Mouse (Mus musculus) liver, adult 2 months (tissue): ENCODE results near the gene Ptprg. TPM values are rescaled to one million over a fixed set of nuclear protein-coding genes. Genes with fewer than 3 reads are reported as not detected.
A peak's percentile ranks its signal among the peaks of the same experiment; 100 is the strongest.

Experiments
- DNase-seq: peaks from one replicate; pipeline ENCODE4 v3.0.0-alpha.2; 2011; ENCODE audit warnings: low read depth, low spot score; ENCODE audit errors: extremely low read depth
- H3K27ac ChIP-seq: fragments of 200-500 bp; replicated peaks from 2 replicates; pipeline ENCODE4 v1.5.1; 2012; ENCODE audit warnings: low read depth, mild to moderate bottlenecking, control low read depth, inconsistent platforms, low read length; ENCODE audit not compliant: insufficient read depth
- H3K27me3 ChIP-seq: fragments of 200-500 bp; 2 replicates; pipeline ENCODE4 v1.6.1; 2012; ENCODE audit warnings: mild to moderate bottlenecking, moderate library complexity, low read length, inconsistent platforms; ENCODE audit not compliant: control insufficient read depth, insufficient read depth
- H3K36me3 ChIP-seq: fragments of 200-500 bp; 2 replicates; pipeline ENCODE4 v1.6.1; 2012; ENCODE audit warnings: low read length, inconsistent platforms; ENCODE audit not compliant: control insufficient read depth, insufficient read depth
- H3K4me1 ChIP-seq: fragments of 200-500 bp; 2 replicates; pipeline ENCODE4 v1.6.1; 2011; ENCODE audit warnings: low read length; ENCODE audit not compliant: control insufficient read depth, insufficient read depth
- H3K4me3 ChIP-seq: fragments of 200-500 bp; 2 replicates; pipeline ENCODE4 v1.5.1; 2011; ENCODE audit warnings: low read depth, mild to moderate bottlenecking, control low read depth, low read length, moderate library complexity; ENCODE audit not compliant: insufficient read depth
- H3K79me2 ChIP-seq: fragments of 200-500 bp; 2 replicates; pipeline ENCODE4 v1.6.1; 2012; ENCODE audit warnings: inconsistent platforms, mild to moderate bottlenecking, low read length, moderate library complexity; ENCODE audit not compliant: control insufficient read depth, insufficient read depth
- H3K9ac ChIP-seq: fragments of 200-500 bp; 2 replicates; pipeline ENCODE4 v1.6.1; 2012; ENCODE audit warnings: low read depth, mild to moderate bottlenecking, control low read depth, inconsistent platforms, low read length
- CTCF ChIP-seq: fragments of 200-500 bp; IDR thresholded peaks from 2 replicates; pipeline ENCODE4 v1.5.1; 2011; ENCODE audit warnings: low read depth, low read length, control low read depth
- POLR2A ChIP-seq: fragments of 200-500 bp; IDR thresholded peaks from 2 replicates; pipeline ENCODE4 v1.6.1; 2011; ENCODE audit warnings: low read length, control low read depth; ENCODE audit not compliant: insufficient read depth; ENCODE audit errors: extremely low read depth
- WGBS: fragments of 180-500 bp; shearing (Covaris S2); methylation state at CpG from one replicate; pipeline ENCODE4 v1.1.7; 2018; 5-methylcytosine and 5-hydroxymethylcytosine counted together
- polyA plus RNA-seq: library from polyadenylated mRNA; depleted of rRNA; stranded (reverse); fragments of >200 nt; gene quantifications from 2 replicates; pipeline ENCODE4 v1.2.3, GENCODE M21; 2012
- total RNA-seq: library from RNA; depleted of rRNA; stranded (reverse); fragments of >200 nt; gene quantifications from 2 replicates; pipeline ENCODE4 v1.2.3, GENCODE M21; 2014

The Ptprg gene
- total and polyA plus RNA-seq, 2 experiments: 17.4 to 19.9 TPM

DNA sequence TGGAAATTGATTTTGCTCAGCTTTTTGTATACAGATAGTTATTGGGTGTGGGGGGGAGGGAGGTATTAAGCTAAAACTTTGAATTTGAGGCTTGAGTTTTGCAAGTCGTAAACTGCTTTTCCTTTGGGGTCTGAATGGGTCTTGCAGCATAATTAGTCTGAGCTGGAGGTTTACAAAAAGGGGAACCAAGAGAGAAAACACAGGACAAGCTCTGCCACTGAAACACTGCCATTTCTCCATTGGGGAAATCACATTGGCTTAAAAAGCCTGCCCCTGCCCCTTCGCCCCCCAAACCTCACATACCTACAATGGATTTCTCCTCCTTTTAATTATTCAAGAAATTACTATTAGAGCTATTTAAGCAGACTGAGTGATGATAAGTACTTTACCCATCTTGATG, 156.0 kb downstream of the Ptprg start:
- DNase-seq: no peak
- H3K9ac ChIP-seq: no peak overlapping the region
- no peaks in the 10 kb centered on the region for H3K27me3 ChIP-seq
- H3K79me2 ChIP-seq: peaks cover 12% of the 10 kb centered on the region; the same call in 1 of the 2 replicates
- H3K4me3 ChIP-seq: no peak overlapping the region
- TF ChIP-seq POLR2A (no peak), CTCF (no peak)
- no peaks in the 10 kb centered on the region for H3K4me1 ChIP-seq
- WGBS: 83% methylated on average over 2 of the region's 2 CpGs
- H3K27ac ChIP-seq: no peak overlapping the region
- no peaks in the 10 kb centered on the region for H3K36me3 ChIP-seq

- DNase-seq: no peak
- 82% methylated on average over 8 of the region's 8 CpGs for WGBS
- Histone ChIP-seq H3K27ac (no peak overlapping the region), H3K27me3 (no peaks in the 10 kb centered on the region), H3K9ac (no peak overlapping the region), H3K36me3 (no peaks in the 10 kb centered on the region), H3K79me2 (peaks cover 12% of the 10 kb centered on the region; the same call in 1 of the 2 replicates), H3K4me3 (no peak overlapping the region), H3K4me1 (no peaks in the 10 kb centered on the region)
- TF ChIP-seq POLR2A: no peak
- TF ChIP-seq CTCF: no peak
Observed at GRCm38 (mm10) chr14:11709798-11710197, 156.5 kb downstream of the Ptprg start.

DNA sequence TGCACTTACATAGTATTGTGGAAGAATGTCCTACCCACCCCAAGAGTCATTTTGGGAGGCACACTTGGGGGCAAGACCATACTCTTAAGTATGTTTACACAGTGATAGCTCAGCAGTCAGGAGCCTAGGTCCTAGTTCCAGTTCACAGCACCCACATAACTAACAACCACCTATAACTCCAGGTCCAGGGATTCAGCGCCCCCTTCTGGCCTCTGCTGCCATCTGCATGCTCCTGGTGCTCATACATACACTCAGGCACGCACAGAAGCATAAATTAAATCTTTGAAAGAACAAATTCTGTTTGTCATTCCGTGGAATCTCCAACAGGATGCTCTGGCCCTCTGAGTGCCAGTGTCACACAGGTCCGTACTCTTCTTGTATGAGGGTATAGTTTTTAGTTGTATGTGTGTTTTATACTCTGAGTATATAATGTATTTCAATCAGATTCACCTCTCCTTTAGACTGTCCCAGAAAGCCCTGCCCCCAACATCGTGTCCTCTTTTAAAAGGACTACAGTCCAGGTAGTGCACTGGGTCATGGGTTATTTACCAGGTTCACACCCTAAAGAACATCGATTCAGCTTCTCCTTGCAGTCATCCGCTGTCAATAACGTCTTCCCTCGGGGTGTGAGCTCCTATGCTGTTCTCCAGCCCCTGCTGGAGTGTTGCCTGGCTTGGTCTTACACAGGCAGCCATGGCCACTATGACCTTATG, 157.2 kb downstream of the Ptprg start:
- Histone ChIP-seq H3K27ac (no peak overlapping the region), H3K4me1 (no peaks in the 10 kb centered on the region), H3K36me3 (no peaks in the 10 kb centered on the region), H3K9ac (no peak overlapping the region), H3K4me3 (no peak overlapping the region), H3K27me3 (no peaks in the 10 kb centered on the region), H3K79me2 (peaks cover 15% of the 10 kb centered on the region; the same call in 1 of the 2 replicates)
- peak; percentile 51 for DNase-seq
- 78% methylated on average over 9 of the region's 9 CpGs for WGBS
- TF ChIP-seq CTCF: peak; percentile 28; the same call in 1 of the 2 replicates
- TF ChIP-seq POLR2A: no peak

DNA sequence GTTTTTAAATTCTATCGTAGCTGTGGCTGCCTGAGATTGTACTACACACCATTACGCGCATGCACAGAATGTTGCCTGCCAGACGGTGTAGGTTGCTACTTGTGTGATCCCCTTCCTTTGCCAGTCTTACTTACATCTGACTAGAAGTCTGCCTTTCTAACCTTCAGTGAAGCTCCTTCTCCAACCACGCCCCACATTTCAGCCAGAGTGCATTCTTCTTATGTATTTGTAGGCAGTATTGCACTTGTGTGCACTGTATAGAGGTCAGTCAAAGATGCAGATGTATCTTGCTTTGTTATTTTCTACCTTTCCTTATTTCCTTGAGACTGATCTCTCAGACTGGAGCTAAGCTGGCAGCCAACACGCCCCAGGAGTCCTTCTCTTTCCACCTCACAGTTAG, 158.8 kb downstream of the Ptprg start:
- H3K4me3 ChIP-seq: no peak overlapping the region

DNA sequence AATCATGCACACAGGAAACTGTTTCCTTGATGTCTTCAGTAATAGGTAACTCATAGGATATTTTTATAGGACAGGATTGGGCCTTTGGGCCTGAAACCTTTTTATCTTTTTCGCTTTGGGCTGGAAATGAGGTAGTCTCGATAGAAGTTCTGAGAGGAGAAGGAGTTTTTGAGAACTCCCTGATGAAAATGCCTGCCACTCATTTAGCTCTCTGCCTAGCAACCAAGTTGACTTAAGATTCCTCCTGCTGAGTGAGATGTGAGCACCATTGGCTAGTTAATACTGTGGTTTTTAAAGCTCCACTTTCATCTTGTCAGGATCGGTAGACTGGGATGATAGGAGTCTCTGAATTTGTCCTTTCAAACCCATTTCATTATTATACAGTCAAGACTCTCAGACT, 162.9 kb downstream of the Ptprg start:
- H3K4me3 ChIP-seq: no peak overlapping the region
- no peak overlapping the region for H3K9ac ChIP-seq
- H3K79me2 ChIP-seq: peaks cover 9% of the 10 kb centered on the region; the same call in 1 of the 2 replicates
- peaks cover 7% of the 10 kb centered on the region; the same call in 1 of the 2 replicates for H3K4me1 ChIP-seq
- H3K36me3 ChIP-seq: no peaks in the 10 kb centered on the region
- DNase-seq: no peak
- TF ChIP-seq POLR2A: no peak
- no peak for TF ChIP-seq CTCF
- no peak overlapping the region for H3K27ac ChIP-seq
- WGBS: 87% methylated on average over 3 of the region's 3 CpGs
- H3K27me3 ChIP-seq: no peaks in the 10 kb centered on the region

More for the DNA sequence above, 158.8 kb downstream of the Ptprg start:
- DNase-seq: no peak
- WGBS: 98% methylated on average over 6 of the region's 6 CpGs
- no peak for TF ChIP-seq CTCF
- no peak for TF ChIP-seq POLR2A
- Histone ChIP-seq H3K9ac (no peak overlapping the region), H3K79me2 (peaks cover 15% of the 10 kb centered on the region; the same call in 1 of the 2 replicates), H3K36me3 (no peaks in the 10 kb centered on the region), H3K27ac (no peak overlapping the region), H3K27me3 (no peaks in the 10 kb centered on the region), H3K4me1 (no peaks in the 10 kb centered on the region)

- Histone ChIP-seq H3K4me1 (peaks cover 7% of the 10 kb centered on the region; the same call in 1 of the 2 replicates), H3K79me2 (peaks cover 4% of the 10 kb centered on the region; the same call in 1 of the 2 replicates), H3K27ac (no peak overlapping the region), H3K4me3 (no peak overlapping the region), H3K9ac (no peak overlapping the region), H3K36me3 (no peaks in the 10 kb centered on the region), H3K27me3 (no peaks in the 10 kb centered on the region)
- no peak for TF ChIP-seq POLR2A
- no peak for TF ChIP-seq CTCF
- 87% methylated on average over 4 of the region's 4 CpGs for WGBS
- peak; percentile 49 for DNase-seq
Observed at GRCm38 (mm10) chr14:11718201-11718600, 164.9 kb downstream of the Ptprg start.
